Mouse (Mus musculus): ENCODE results near the gene Ralgapa1.

DNA sequence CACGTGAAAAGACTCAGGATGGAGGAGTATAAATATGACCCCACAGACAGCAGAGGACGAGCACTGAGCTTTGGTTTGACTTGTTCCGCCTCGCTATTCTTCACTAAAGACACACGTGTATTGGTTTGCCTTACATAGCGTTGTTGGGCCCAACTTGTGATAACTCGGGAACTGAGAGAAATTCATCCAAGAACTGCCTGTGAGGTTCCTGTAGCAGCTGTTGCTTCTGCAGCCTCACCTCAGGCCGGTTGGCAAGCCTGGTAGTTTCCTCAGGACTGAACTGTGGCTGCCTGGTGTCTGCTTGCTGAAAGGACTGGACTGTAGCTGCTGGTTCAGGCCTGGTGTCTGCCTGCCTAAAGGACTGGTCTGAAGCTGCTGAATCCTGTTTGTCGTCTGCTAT lies 250.3 kb downstream of the Ralgapa1 start:
- TF ChIP-seq CTCF (IDR thresholded peaks at IDR 0.05; ENCODE audit: control insufficient read depth, insufficient read depth, low read length) = no peak
- no peak for TF ChIP-seq POLR2A (IDR thresholded peaks at IDR 0.05; ENCODE audit: borderline replicate concordance, control insufficient read depth, low read depth, low read length)
